Mouse (Mus musculus) left cerebral cortex, postnatal 4 days (tissue): ENCODE data around the gene Mynn. TPM values are rescaled to one million over a fixed set of nuclear protein-coding genes. Genes with fewer than 3 reads are reported as not detected.
"Not testable (repeated sequence)": the region's sequence is repeated elsewhere in the genome, so short reads cannot be mapped to it uniquely, and the experiment has no call there.

Source experiments
- DNase-seq: peaks from one replicate; pipeline ENCODE4 v3.0.0-alpha.2; 2022
- intact Hi-C: fragments of 180-260 bp; cut with DNase I; formaldehyde crosslinking; loops from one replicate; pipeline ENCODE4 v1.15.1; 2025
- total RNA-seq, 2 experiments: library from RNA; stranded (reverse); gene quantifications; 2 replicates each; pipeline ENCODE4 v1.2.3; 2021

Gene Mynn
- total RNA-seq, result 10 to 100 TPM; 23.3 to 24.4 TPM

DNA sequence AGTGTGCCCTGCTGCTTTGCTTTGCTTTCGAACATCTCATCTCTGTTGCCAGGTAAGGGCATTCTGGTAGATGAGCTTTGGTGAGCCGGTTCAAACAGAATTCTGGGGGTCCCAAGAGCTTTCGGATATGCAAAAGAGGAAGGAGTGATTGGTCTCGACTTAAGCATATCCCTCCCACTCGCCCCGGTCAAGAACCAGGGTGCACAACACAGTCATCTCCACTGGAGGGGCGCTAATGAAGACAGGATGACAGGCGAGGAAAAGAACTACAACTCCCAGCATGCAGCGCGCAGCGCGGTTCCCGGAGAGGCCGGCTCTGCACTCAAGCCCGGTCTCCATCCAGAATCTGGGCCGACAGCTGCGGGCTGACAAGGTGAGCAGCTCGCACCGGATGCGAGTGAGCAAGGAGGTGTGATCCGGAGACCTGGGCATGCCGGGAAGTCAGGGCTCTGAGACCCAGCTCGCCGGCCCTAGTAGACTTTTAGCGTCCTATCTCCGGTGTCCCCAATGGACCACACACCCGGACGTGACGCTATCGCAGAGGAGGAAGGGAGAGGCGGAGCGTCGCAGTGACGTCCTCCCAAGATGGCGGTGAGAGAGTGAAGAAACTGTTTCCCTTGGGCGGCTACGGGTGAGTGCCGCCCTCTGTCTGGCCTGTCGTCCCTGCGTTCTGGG lies at the start of gene Mynn:
Mynn (plus strand) TSS at position 1 of the 675 bp plus-strand sequence.
- intact Hi-C loops, result loop anchor here (10.0 kb wide), 1 partner anchor 343 kb away; no protein-coding TSS in a partner anchor
- peak; percentile 96 for DNase-seq

DNA sequence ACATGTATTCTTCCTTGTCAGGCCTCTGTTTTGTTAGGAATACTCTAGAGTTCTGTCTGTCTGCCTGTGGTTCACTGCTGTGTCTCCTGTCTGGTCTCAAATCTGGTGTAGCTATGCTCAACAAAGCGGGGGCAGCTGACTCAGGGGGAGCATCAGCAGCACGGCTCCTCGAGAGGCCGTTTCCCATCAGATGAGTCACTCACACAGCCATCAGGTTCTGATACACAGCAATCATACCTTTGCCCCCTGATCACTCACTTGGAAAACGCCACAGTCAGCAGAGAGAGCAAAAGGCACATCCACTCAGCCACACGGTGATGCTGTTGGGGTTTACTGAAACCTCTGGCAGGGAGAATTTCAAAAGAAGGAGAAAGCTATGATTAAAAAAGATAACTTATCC lies 48.1 kb upstream of the Mynn start:
- no peak for DNase-seq
- intact Hi-C loops, result no loop called here

DNA sequence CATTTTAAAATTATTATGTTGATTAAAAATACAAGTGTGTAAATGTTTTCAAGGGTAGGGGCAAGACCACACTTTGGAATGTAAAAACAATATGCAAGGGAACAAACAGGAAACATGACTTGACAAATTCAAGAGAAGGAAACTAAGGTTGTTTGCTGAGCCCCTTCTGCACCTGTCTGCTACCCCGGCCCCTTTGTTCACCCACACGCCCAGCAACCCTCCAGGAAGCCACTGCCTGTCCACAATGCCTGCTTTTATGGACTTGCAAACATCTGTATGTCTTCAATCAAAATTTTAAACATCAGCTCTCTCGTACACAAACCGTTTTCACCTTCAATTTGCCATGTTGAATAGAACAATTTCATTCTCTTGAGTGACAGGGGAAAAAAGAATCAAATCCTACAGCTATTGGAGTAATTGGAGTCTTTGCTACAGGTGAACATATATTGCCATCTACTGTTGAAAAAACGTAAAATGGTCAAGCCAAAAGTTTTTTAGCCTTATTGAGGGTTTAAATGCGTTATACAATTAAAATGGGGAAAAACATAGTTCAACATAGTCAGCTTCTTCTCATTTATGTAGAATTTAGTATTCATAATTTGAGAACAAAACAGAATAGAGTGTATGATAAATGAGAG lies 41.1 kb upstream of the Mynn start:
- intact Hi-C loops, result loop anchor here (5.0 kb wide), 1 partner anchor 828 kb away; no protein-coding TSS in a partner anchor
- DNase-seq, result no peak

DNA sequence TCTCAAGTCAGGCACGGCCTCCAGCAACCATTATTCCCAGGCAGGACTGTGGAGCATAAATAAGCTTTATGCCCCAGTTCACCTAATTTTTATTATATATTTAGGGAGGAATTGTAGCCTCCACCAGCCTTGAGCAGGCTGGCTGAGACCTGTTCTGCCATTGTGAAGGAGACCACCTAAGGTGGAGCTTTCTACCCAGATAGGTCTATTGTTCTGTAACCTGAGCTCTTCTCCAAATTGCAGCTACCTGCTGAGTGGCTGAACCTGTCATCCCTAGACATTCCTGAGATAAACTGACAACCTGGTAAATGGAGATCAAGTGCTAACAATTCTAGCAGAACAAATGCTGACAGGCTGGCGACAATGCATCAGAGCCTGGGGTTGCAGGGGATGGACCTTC lies 35.5 kb upstream of the Mynn start:
- DNase-seq, intact Hi-C loops: not testable (repeated sequence)

DNA sequence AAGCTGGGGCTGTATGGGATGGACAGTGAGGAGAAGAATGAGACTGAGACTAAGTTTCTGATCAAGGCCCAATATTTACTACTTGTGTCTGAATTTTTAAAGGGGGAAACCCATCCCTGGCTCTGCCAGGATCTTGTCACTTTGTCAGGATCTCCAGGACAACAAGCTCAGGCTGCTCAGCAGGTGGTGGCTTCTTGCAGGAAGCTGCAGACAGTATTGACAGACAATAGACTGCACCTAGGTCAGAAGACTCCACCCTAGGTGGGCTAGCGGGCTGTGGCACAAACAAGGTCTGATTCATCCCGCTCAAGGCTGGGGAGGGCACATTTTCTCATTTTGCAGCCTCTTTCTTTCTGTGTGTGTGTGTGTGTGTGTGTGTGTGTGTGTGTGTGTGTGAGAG lies 28.3 kb upstream of the Mynn start:
- DNase-seq, result no peak

DNA sequence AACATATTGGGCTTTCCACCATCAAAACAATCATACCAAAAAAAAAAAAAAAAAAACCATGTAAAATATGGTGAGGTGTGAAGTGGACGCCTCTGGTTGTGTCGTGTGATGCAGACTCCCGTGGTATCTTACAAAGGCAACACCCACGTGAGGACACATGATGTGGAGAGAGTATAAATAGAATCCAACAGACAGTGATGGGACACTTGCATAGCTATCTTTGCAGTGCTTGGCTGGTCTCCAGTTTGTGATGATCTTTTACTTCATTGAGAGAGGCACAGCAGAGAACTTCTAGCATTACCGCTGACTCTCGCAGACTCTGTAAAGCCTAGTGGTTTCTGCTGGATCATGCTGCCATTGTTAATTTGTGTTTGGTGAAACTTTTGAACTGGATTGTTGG lies 13.0 kb upstream of the Mynn start:
- no peak for DNase-seq
- intact Hi-C loops, result no loop called here

More for the DNA sequence above, 28.3 kb upstream of the Mynn start:
- intact Hi-C loops, result no loop called here

DNA sequence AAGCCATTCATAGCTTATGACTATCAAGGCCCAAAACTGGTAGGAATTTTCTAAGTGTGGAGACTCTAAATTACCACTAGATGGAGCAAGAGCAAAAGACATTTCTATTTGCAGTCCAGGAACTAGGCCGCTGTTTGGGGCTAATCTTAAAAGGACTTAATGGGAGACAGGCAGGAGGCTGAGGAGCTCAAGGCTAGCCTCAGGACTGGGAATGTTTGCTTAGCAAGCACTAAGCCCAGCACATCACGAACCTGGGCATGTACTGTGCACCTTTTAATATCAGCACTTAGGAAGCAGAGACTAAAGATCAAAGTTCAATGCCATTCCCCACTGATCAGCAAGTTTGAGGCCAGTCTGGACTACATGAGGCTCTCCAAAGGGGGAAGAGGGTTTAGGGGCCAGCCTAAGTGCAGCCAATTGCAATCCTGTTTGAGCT lies 9.4 kb upstream of the Mynn start:
- DNase-seq, result no peak
- intact Hi-C loops, result loop anchor here (10.0 kb wide), 2 partner anchors 452 to 542 kb away; no protein-coding TSS in a partner anchor

DNA sequence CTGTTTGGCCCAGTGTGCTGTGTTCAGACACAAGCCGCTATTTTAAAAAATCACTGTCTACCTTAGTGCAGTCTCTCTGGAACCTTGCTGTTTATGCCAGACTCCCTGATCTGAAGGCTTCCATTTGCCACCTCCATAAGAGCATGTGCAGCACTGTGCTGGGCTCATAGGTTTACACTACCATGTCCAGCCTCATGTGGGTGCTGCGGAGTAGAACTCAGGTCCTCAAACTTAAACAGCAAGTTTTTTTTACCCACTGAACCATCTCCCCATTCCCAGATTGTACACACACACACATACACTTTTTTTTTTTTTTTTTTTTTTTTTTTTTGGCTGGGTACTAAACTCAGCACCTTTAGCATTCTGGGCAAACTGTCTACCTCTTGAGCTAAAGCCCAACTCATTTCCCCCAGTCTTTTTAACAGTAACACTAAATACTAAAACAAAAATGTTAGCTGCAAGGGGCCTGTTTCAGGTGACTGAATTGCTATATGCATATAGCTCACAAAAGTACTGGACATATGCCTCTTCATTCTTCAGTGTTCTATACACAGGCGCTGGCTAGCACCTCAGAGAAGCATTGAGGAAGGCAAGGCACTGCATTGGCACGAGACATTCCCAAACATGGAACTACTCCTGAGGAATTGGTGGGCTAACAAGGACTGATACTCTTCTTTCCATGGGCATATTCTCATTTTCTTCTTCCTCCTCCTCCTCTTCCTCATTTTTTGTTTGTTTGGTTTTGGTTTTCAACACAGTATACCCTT lies 8.0 kb upstream of the Mynn start:
- intact Hi-C loops, result loop anchor here (10.0 kb wide), 2 partner anchors 451 to 541 kb away; no protein-coding TSS in a partner anchor
- no peak for DNase-seq

DNA sequence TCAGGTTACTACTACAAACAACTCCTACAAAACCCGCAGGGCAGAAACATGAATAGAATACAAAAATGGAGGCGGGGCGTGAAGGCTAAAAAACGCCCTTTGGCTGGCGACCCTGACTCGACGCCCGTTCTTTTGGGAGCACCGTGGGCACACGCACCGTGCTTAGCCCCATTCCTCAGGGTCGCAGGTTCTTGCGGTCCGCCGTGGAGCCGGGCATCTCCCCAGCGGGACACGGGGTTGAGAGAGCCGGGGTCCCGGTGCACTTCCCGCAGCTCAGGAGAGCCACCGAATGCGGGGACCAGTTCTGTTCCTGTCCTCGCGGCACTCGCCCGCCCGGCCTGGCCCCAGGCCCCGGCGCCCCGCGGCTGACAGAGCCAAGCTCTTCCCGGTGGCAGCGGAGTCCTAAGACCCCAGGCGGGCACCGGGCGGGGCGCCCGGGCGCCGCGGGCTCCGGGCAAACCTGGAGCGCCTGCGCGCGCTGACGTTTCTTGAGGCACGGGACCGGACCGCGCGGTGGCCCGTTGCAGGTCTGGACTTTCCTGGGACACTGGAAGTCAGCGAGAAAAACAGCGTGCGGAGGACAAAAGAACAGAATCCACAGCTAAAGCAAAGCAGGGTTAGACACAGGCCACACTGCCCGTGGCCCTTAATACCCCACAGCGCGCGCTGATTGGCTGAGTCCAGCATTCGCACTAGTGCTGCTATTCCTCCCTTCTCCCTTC lies 6.6 kb upstream of the Mynn start:
- intact Hi-C loops, result loop anchor here (10.0 kb wide), 2 partner anchors 450 to 540 kb away; no protein-coding TSS in a partner anchor
- DNase-seq, result peak; percentile 37

DNA sequence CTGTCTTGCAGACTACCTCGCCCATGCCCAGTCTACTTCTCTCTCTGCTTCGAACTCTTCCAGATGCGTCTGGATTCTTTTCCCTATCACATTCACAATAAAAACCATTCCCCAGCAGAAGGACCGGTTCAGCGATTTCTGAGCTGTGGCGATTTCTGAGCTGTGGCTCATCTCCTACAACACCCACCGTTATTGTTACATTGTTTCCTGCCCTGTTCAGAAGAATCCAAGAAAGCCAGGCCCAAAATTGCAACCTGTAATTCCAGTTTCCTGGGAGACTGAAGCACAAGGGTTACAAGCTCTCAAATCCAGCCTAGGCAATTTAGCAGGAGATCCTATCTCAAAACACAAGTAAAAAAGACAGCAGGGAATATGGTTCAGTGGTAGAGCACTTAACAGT lies 4.6 kb upstream of the Mynn start:
- intact Hi-C loops, result loop anchor here (10.0 kb wide), 2 partner anchors 448 to 538 kb away; no protein-coding TSS in a partner anchor
- DNase-seq, result no peak

DNA sequence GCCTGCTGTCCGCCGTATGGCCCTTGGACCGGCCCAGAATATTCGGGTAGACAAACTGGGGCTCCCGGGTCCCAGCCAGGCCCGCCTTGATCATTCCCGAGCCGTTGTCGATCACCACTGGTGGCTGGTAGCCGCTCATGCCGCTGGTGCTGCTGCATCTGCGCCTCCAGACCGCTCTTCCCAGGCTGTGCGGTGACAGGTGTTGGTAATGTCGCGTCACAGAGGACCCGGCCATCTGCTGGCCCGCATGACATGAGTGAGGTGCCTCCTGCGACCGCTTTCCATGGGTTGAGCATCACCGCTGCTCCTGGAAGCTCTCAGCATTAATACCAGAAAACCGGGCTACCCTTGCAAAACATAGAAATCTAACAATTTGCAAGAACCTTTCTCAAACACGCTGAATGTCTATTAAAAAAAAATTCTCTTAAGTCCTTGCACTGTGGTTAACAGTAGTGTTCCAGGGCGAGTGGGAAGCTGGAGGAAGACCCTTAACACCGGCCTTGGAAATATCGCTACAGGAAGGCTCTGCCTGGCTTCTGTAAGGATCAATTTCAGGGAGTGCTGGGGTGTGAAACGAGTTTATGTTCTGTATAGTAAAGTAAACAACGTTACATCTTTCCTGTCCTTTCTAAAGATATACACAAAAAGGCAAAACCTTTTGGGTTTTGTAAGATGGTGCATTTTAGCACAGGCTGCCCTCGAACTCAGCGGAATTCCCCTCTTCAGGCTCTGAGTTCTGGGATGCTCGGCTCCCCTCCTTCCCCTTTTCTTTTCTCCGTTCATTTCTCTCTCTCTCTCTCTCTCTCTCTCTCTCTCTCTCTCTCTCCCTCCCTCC lies 1.9 kb upstream of the Mynn start, which contains the start of gene Actrt3:
Actrt3 (minus strand) TSS at position 229 of the 835 bp plus-strand sequence.
- peak; percentile 57 for DNase-seq
- intact Hi-C loops, result loop anchor here (10.0 kb wide), 3 partner anchors 345 to 535 kb away; no protein-coding TSS in a partner anchor

DNA sequence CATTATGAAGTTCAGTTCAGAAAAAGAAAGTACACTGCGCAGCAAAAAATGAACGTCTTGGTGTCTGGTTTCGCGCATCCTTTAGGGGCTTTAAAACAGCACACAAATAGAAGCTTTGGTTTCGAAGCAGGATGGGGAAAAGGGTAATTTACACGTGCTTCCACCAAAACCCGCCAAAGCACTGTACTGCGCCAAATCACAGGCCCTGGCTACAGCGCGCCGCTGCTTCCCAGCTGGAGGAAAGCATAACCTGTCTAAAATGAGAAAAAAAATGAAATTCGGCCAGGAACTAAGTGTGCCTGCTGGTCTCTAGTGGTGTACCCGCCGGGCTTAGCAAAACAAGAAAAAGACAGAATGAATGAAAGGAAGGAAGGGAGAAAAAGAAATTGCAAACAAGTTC lies 1.1 kb upstream of the Mynn start:
- intact Hi-C loops, result loop anchor here (10.0 kb wide), 1 partner anchor 344 kb away; no protein-coding TSS in a partner anchor
- peak; percentile 15 for DNase-seq

DNA sequence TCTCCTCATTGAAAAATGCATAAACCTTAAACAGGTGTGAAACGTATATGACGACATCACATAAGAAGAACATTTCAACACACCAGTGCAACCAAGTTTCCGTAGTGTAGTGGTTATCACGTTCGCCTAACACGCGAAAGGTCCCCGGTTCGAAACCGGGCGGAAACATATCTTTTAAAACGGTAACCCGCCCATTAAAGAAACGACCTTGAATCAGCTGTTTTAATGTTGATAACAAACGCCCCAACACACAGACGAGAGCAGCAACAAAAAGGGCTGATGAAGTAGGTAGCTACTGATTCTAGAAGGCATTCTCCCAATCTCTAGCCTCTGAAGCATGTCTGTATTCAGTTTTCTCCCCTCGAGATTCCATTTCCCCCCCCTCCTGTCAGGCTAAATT lies 690 bp upstream of the Mynn start:
- peak; percentile 73 for DNase-seq
- intact Hi-C loops, result loop anchor here (10.0 kb wide), 1 partner anchor 344 kb away; no protein-coding TSS in a partner anchor

DNA sequence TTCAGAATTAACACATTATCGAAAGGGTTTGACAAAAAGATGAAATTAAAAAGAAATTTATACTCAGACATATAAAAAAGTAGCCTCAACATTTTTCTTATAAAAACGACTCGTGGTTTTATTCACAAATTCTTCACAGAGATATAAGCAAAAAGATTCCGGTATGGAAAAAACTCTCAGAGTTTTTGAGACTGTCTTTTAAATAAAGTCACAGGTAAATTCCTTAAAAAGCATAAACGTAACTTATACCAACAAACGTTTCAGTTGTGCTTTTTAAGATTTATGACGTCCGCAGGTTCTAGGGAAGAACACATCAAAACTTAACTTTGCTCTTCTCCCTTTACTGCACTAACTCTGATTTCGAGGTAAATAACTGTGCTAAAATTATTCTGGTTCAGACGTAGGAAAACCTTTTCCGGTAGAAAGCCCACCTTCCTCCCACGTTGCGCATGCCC lies 228 bp upstream of the Mynn start:
- intact Hi-C loops, result loop anchor here (10.0 kb wide), 1 partner anchor 343 kb away; no protein-coding TSS in a partner anchor
- DNase-seq, result no peak

DNA sequence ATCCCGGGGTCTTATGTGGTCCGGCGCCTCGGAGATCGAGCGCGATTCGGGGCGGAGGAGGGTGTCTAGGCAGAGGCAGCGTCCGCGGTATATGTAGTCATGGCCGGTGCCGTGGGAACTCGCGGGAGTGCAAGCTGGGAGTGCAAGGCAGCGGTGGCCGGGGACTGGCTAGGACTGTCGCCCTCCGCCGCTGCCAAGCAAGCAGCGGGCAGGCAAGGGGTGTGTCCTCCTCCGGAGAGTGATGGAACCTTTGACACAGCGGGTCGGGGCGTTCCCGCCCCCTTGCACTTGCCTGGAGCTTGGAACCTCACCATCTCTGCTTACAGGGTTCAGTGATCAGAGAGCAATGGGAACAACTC lies 854 bp downstream of the Mynn start:
- intact Hi-C loops, result loop anchor here (10.0 kb wide), 1 partner anchor 342 kb away; no protein-coding TSS in a partner anchor
- DNase-seq, result peak; percentile 70

DNA sequence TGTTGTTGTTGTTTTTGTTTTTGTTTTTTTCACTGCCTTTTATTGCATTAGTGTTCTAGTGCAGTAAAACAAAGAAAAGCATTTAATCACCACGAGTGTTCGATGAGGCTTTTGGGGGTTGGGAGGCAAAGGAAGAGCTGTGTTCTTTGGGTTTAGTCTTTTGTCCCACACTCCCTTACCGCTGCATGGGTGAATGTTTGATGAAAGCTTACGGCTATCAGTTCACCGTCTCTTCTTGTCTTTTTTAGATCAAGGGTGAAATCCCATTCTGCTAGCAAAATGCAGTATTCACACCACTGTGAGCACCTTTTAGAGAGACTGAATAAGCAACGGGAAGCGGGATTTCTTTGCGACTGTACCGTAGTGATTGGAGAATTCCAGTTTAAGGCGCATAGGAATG lies 1.4 kb downstream of the Mynn start:
- intact Hi-C loops, result loop anchor here (10.0 kb wide), 1 partner anchor 342 kb away; no protein-coding TSS in a partner anchor

DNA sequence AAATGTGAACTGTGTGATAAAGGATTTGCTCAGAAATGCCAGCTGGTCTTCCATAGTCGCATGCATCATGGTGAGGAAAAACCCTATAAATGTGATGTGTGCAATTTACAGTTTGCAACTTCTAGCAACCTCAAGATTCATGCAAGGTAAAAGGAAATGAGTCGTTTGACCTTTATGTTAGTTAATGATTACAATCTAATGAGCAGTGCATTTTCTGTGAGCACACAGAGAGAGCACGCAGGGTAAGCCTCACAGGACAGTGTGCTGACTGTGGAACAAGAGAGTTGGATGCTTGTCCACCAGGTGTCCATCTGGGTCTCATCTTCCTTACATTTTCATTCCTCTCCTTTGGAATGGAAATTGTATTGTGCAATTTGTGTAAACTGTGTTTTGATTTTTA lies 7.1 kb downstream of the Mynn start:
- DNase-seq, result no peak
- intact Hi-C loops, result loop anchor here (5.0 to 10.0 kb wide), 2 partner anchors 198 to 336 kb away; no protein-coding TSS in a partner anchor

More for the DNA sequence above, 1.4 kb downstream of the Mynn start:
- no peak for DNase-seq

DNA sequence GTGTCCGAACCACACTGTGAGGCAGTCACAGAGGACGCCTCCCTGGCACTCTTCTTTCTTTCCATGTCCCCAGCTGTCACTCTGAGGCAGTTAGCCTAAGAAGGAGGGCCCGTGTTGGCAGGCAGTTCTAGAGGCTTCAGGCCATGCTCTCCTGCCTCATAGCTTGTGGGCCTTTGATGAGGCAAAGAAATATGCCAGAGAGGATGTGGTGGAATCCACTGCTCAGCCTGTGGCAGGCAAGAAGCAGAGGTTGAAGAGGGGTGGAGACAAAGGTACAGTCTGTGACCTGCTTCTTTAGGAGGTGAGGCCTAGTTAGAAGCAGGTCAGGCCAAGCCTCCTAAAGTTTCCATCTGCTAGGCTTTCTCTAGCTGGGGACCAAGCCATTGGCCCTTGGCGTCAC lies 9.1 kb downstream of the Mynn start:
- intact Hi-C loops, result no loop called here
- DNase-seq, result no peak

DNA sequence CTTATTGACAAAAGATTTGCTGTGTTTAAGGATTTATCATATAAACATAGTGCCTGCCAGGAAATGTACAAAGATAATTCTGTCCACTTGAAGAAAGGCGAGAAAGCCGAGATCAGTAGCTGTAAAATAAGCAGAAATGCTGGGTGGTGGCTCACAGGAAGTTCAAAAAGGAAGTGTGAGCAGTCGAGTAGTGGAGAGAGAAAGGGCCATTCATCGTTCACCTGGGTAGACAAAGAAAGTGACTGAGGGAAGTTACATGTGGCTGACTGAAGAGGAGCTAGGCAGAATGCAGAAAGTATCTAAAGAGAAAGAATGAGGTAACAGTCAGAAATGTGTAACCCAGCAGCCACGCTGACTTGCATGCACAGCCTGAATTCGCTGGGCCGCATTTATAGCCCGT lies 18.3 kb downstream of the Mynn start:
- intact Hi-C loops, result no loop called here
- no peak for DNase-seq
